Mouse (Mus musculus) embryonic fibroblast, embryonic 13.5 days (primary cell): ENCODE data around the gene Ptgir.

ENCODE experiments used
- CTCF ChIP-seq: IDR thresholded peaks from 2 replicates; pipeline ENCODE4 v1.5.1; 2011; ENCODE audit warnings: mild to moderate bottlenecking, control low read depth, low read length, moderate library complexity, borderline replicate concordance; ENCODE audit not compliant: insufficient read depth
- POLR2A ChIP-seq: IDR thresholded peaks from 2 replicates; pipeline ENCODE4 v1.6.1; 2011; ENCODE audit warnings: low read depth, mild to moderate bottlenecking, control low read depth, low read length, moderate library complexity

- TF ChIP-seq CTCF (no peak), POLR2A (no peak)
These were observed 31.2 kb upstream of the Ptgir start, which contains the start of gene Dact3 for GRCm38 (mm10) chr7:16875310-16875325.
